Mouse (Mus musculus) liver, adult (tissue): ENCODE data around the gene Ifnk.
A peak's percentile ranks its signal among the peaks of the same experiment; 100 is the strongest.

Experiments used
- GATA4 ChIP-seq: IDR thresholded peaks from 2 replicates; pipeline ENCODE4 v1.6.1; 2014; ENCODE audit warnings: mild to moderate bottlenecking, low read length; ENCODE audit not compliant: insufficient replicate concordance

Ifnk gene

DNA sequence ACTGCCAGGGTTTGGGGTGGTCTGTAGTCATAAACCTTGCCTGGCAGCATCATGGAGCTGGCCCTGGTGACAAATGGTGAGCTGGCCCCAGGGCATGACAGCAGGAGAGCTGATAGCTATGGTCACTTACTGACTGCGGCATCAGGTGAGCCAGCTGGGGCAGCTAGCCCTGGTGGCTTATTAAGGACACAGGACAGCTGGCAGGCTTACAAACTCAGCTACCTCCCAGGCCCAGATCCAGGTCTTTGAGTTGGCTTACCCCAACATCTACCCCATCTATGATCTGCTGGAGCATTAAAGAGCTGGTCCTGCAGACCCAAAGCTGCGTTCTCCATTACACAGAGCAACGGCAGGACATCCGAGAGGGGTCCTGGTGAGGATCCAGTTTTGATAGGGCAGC, 18.4 kb upstream of the Ifnk start:
- no peak for TF ChIP-seq GATA4

- TF ChIP-seq GATA4: no peak
These were observed 16.8 kb upstream of the Ifnk start for GRCm38 (mm10) chr4:35134846-35135611.

- TF ChIP-seq GATA4: no peak
These were observed 16.1 kb upstream of the Ifnk start for GRCm38 (mm10) chr4:35135806-35136205.

- TF ChIP-seq GATA4: no peak
These were observed 14.9 kb upstream of the Ifnk start for GRCm38 (mm10) chr4:35136996-35137395.

- TF ChIP-seq GATA4: no peak
These were observed 13.8 kb upstream of the Ifnk start for GRCm38 (mm10) chr4:35138077-35138476.

DNA sequence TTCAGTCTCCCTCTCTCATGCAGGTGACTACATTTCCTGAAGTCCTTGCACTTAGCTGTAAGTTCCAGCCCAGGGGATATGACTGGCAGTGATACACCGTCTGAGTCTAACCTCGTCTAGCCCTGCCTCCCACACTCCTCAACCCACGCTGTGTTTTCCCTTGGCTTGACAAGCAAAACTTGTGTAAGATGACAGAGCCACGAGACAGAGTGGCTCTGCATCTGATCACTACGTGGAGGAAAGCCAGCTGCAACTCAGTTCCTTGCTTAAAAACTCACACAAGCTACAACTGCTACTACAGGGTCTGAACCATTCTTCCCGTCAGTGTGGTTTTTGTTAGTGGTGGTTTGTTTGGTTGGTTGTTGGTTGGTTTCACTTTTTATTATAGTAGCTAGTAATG, 11.5 kb upstream of the Ifnk start:
- TF ChIP-seq GATA4: no peak

DNA sequence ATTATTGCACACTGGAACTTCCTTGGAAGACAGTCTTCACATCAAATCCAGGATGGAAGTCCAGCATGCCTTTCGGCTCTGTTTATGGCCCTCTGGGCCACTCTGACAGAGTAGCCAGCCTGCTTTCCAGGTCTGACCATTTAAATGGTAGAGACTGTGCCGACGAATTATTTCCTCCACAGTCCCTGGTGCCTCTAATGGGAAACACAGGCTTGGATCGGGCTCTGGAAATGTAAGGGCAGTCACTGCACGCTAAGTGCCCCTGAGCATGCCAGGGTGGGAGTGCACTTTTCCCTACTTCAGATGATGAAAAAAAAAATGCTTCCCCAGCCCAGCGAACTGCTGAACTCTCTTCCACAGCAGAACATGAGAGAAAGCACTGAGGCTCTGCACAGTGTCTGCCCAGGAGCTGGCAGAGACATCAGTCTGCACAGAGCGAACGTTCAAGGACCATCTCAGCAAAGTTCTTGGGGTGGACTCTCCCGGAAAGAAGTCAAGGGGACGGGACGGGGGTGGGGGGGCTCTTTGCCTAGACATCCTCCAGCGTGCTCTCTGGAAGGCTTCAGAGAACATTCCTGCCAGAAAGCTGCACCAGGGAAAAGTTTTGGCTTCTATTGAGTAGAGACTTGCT, 8.3 kb upstream of the Ifnk start:
- TF ChIP-seq GATA4: no peak

DNA sequence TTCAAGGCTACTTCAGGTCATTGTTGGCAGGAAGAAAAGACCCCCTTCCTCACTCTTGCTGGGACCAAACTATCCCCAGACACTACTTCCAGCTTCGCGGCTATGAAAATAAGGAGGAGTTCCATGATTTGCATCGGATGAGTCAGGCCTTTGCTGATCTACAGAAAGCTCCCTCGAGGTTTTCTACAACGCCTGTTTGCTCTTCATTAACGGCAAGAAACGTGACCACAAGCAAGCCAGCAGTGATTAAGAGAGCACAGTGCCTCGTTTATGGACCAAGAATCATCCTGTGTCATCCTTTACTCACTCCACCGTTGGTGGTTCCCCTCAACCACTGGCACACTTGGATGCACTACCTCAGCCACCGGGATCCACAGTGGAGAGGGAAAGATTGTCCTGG, 6.1 kb upstream of the Ifnk start:
- no peak for TF ChIP-seq GATA4

DNA sequence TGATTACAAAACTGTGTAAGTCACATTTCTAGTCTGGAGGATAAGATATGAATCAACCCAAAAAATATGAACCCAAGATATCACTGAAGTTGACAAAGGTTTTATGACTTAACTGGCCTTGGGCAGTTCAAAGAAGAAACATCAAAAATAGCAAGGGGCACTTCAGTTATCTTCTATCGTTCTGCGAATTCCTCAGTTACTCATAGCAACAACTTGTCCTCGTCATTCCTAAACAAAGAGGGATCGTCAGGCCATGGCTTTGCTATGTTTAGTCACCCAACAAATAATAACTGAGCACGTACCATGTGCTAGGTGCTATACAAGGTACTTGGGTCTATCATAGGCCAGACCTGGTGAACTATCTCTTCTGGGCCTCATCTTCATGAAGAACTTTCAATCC, 5.3 kb upstream of the Ifnk start:
- no peak for TF ChIP-seq GATA4

DNA sequence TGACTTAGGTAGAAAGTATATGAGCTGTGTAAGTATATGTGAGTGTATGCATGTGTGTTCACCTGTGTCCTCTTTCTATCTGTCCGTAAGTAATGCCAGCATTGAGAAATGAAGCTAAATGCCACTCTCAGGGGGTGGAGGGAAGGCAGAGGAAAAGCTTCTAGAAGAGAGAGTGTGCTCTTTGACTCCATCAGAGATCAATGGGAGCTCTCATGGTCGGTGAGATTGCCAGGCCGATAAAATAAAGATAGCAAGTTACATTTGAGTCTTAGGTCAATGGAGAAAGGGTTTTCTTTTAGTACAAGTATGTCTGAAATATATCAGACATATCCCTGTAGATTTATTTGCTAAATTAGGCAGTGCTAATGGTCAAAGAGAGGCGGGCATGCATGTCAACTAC, 3.5 kb upstream of the Ifnk start:
- TF ChIP-seq GATA4: 0 out of 2 replicates have a peak, but pooled peaks have one; percentile 10

- no peak for TF ChIP-seq GATA4
These were observed 1.1 kb upstream of the Ifnk start for GRCm38 (mm10) chr4:35150706-35151105.

- no peak for TF ChIP-seq GATA4
These were observed 2.2 kb downstream of the Ifnk start for GRCm38 (mm10) chr4:35154051-35154450.

DNA sequence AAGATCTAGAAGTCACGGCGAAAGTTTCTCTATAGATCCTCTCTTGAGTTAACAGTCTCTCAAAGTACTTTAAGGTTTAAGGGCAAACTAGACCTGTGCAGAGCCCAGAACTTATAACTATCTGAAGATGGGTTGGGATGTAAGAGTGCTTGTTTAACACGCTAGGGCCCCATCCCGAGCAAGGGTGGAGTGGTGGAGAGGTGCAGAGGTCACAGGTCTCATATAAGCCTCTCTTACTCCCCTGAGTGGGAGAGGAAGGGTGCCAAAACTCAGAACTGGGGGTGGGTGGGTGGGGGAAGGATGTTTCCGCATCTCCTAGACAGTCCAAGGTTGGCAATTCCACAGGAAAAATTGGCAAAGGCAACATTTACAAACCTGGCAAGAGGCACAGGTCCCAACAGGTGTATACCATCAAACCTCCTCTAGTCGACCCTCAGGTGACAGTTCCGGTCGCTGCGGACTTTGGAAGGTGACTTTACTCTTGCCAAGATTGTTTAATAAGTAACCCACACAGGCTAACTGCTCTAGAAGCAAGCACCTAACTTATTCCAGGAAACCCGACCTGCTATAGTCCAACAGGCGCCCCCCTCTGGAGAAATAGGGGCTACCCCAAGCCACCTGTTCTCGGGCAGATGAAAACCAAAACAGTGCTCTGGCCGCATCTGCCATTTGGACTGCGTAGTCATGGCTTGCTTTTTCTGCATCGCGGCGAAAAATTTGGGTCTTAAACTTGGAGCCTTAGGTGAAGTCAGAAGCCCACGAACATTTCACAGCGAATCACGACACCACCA, 3.5 kb downstream of the Ifnk start:
- no peak for TF ChIP-seq GATA4

DNA sequence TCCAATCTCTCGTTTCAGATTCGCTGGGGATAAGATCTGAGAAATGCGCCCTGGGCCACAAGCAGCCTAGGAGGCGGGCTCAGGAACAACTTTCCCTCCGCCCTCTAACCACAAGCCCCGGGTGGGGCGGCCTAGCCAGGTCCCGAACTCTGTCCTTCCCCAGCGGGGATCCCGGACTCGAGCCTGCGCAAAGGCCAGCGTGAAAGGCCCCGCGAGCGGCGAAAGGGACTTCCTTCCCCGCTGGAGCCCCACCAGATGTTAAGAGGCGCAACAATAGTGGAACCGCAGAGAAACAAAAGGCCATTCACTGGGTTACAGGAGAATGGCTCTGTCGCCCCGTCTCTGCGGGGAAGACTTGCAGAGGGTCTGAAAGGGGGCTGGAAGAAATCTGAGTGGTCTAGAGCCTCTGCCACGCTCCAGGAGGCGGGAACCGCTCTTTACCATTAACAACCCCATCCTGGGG, 4.3 kb downstream of the Ifnk start:
- TF ChIP-seq GATA4: no peak

- no peak for TF ChIP-seq GATA4
These were observed 5.1 kb downstream of the Ifnk start, which contains the start of gene Mob3b for GRCm38 (mm10) chr4:35156751-35157611. Mob3b (minus strand) TSS chr4:35157484.
